Comparison of ENCODE assay signal across 21 mouse cellular contexts in the genomic region with DNA sequence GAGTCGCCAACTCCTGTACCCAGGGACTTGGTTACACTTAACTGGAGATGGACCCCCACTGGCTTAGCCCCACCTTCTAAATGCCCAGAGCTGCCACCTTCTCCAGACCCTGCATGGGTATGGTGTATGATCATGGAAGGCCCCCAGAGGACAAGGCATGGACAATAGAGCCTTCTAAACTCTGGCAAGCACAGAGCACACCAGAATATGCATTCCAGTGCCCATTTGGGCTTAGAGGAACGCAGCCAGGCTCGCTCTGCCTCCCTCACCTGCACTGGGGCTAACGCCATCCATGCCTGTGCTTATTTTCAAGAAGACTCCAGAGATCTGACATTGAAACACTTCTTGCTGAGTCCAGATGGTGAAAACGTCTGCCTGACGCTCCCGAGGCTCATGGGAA. TPM values are rescaled to one million over a fixed set of nuclear protein-coding genes. Genes with fewer than 3 reads are reported as not detected.
DNase-seq lines count a peak whose midpoint lies in the region; TF ChIP-seq lines count a peak whose summit lies in the region.
"Had no signal": no experiment of that assay in that cellular context is flagged by ENCODE, and none has a peak within 500 bp of the region (broad histone marks: within the 10 kb centered on the region; RNA-seq: fewer than 3 reads in every experiment).

No protein-coding gene starts in this region.

- no peak overlapping the region for H3K4me3 ChIP-seq in cerebellum, adult 2 months (replicated peaks; ENCODE audit: insufficient read depth, low read depth, low read length)
- no peak overlapping the region for H3K4me3 ChIP-seq in limb, embryonic 10.5 days
- H3K4me3 ChIP-seq: embryonic facial prominence, embryonic 12.5 days; forebrain, embryonic 15.5 days; heart, embryonic 10.5 days; hindbrain, embryonic 13.5 days had no signal

- WGBS in cerebellum, adult 2 months = 18% methylated on average over 7 of the region's 7 CpGs
- 82% methylated on average over 7 of the region's 7 CpGs for WGBS in limb, embryonic 10.5 days

- 0 out of 2 replicates have a peak, but pooled peaks cover 3% of the 10 kb centered on the region for H3K9me3 ChIP-seq in limb, embryonic 10.5 days (replicated peaks)
- H3K9me3 ChIP-seq: embryonic facial prominence, embryonic 12.5 days; forebrain, embryonic 15.5 days; heart, embryonic 10.5 days had no signal

- H3K27me3 ChIP-seq in cerebellum, adult 2 months (ENCODE audit: control insufficient read depth, insufficient read depth, low read length) = no peaks in the 10 kb centered on the region
- H3K27me3 ChIP-seq in limb, embryonic 10.5 days (ENCODE audit: low read depth, poor library complexity, severe bottlenecking) = no peaks in the 10 kb centered on the region
- H3K27me3 ChIP-seq: CH12.LX; embryonic facial prominence, embryonic 12.5 days; forebrain, embryonic 15.5 days; hindbrain, embryonic 13.5 days; Patski had no signal

- peaks cover 23% of the 10 kb centered on the region for H3K4me1 ChIP-seq in cerebellum, adult 2 months (ENCODE audit: control insufficient read depth, insufficient read depth, low read length)
- H3K4me1 ChIP-seq in limb, embryonic 10.5 days = peaks cover 27% of the 10 kb centered on the region
- H3K4me1 ChIP-seq: heart, embryonic 10.5 days; hindbrain, embryonic 13.5 days had no signal

- no peak for TF ChIP-seq POLR2A in cerebellum, adult 2 months (IDR thresholded peaks at IDR 0.05; ENCODE audit: borderline replicate concordance, insufficient read depth, low read length)

- no peaks in the 10 kb centered on the region for H3K36me3 ChIP-seq in limb, embryonic 10.5 days
- H3K36me3 ChIP-seq: embryonic facial prominence, embryonic 12.5 days; forebrain, embryonic 15.5 days; heart, embryonic 10.5 days had no signal

- H3K27ac ChIP-seq in cerebellum, adult 2 months (ENCODE audit: insufficient read depth, low read length) = peak overlapping the region; percentile 80
- H3K27ac ChIP-seq in limb, embryonic 10.5 days = peak overlapping the region; percentile 61; the same call in 1 of the 2 replicates
- H3K27ac ChIP-seq: embryonic facial prominence, embryonic 12.5 days; heart, embryonic 10.5 days; hindbrain, embryonic 13.5 days; hindbrain, postnatal 0 days had no signal

- no peak for TF ChIP-seq CTCF in cerebellum, adult 2 months (IDR thresholded peaks at IDR 0.05; ENCODE audit: borderline replicate concordance, insufficient read depth, low read depth, low read length)

- DNase-seq in cerebellum, adult 2 months = peak; percentile 47 to 48
- no peak for DNase-seq in cerebellum, adult 8-10 months
- peak; percentile 61 for DNase-seq in cerebellum, adult 9-10 months
- peak; percentile 33 to 36 for DNase-seq in cerebellum, postnatal 36 days
- no peak for DNase-seq in limb, embryonic 10.5 days (ENCODE audit: low spot score)
- DNase-seq in thymus, postnatal 14 days = no peak
- no peak for DNase-seq in layer of hippocampus, adult 9-11 months
- DNase-seq: adrenal gland, postnatal 14 days; embryo, embryonic 11 days; heart, adult 18-20 months; heart, postnatal 10 days; kidney, adult 11 months had no signal

RNA-seq across cellular contexts. Expression of gene Gm973, which starts 50.2 kb away (rescaled TPM):
- polyA plus RNA-seq in cerebellum, adult 2 months (2012; rRNA removed) = 4.7 and 5.7 TPM in 2 replicates
- polyA plus RNA-seq in limb, embryonic 10.5 days (2016; fragmentation: Nextera tagmentation; extraction: Ambion mirVana) = 0.18 and 0.55 TPM in 2 replicates
- polyA plus RNA-seq: activated CD4-positive, CD25-positive, alpha-beta regulatory T cell, adult 4 months; heart, embryonic 14.5 days had no signal

Comparison
In these comparisons a context has a peak if more than half of its experiments do, and no peak if none do; other contexts are left out.
1. DNase-seq: peak in cerebellum, adult 2 months (2 of 2), cerebellum, adult 9-10 months (single experiment) and cerebellum, postnatal 36 days (2 of 2); none in cerebellum, adult 8-10 months (single experiment), limb, embryonic 10.5 days (single experiment), thymus, postnatal 14 days (single experiment) and layer of hippocampus, adult 9-11 months (single experiment).